Mouse (Mus musculus) testis, adult 2 months (tissue): ENCODE data around the gene Prtg.

Experiments
- CTCF ChIP-seq: fragments of 200-500 bp; IDR thresholded peaks from 2 replicates; pipeline ENCODE4 v1.5.1; 2012; ENCODE audit warnings: low read depth, mild to moderate bottlenecking, inconsistent platforms, low read length, moderate library complexity; ENCODE audit not compliant: control insufficient read depth, insufficient read depth, insufficient replicate concordance
- POLR2A ChIP-seq: fragments of 200-500 bp; IDR thresholded peaks from 2 replicates; pipeline ENCODE4 v1.6.1; 2012; ENCODE audit warnings: low read depth, mild to moderate bottlenecking, inconsistent platforms, low read length, moderate library complexity; ENCODE audit not compliant: control insufficient read depth

DNA sequence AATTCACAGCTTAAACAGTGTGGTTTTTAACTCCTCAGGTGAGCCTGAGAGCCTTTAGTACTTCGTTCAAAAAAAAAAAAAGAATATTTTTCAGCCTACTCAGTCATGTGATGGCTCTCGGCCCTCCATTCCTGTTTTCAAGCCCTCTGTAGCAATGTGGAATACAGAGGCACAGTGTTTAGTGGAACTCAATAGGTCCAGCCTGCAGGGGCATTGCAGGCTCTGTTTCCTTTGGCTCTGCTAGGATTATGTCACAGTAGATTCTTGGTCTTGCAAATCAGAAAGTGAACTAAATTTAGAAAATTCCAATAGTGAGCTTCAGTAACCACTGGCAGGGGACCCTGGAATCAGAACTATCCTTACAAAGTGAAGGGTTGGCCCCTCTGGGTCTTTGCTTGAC lies 62.1 kb downstream of the Prtg start:
- no peak for TF ChIP-seq CTCF
- TF ChIP-seq POLR2A = no peak
